Mouse (Mus musculus) CH12.LX (cell line): ENCODE results near the gene Matn4. TPM values are rescaled to one million over a fixed set of nuclear protein-coding genes. Genes with fewer than 3 reads are reported as not detected.

Experiments
- DNase-seq: peaks from one replicate; pipeline ENCODE4 v3.0.0-alpha.2; 2013; ENCODE audit errors: extremely low read depth
- H3K27ac ChIP-seq: 2 replicates; pipeline ENCODE4 v1.5.1; 2012; ENCODE audit warnings: low read depth, mild to moderate bottlenecking, control low read depth, moderate library complexity; ENCODE audit not compliant: insufficient read depth
- H3K27me3 ChIP-seq: replicated peaks from 2 replicates; pipeline ENCODE3; 2012; ENCODE audit warnings: inconsistent platforms
- H3K36me3 ChIP-seq, 2 experiments: replicated peaks in 1 of 2; 2 replicates each; pipeline versions ENCODE3 to v1.6.1; 2012; ENCODE audit warnings: inconsistent platforms in 1 of 2, low read length in 1 of 2, mild to moderate bottlenecking in 1 of 2, mixed read lengths in 1 of 2, moderate library complexity in 1 of 2; ENCODE audit not compliant: control insufficient read depth in 1 of 2, insufficient read depth in 1 of 2
- H3K4me1 ChIP-seq, 2 experiments: 2 replicates each; pipeline ENCODE4 v1.6.1; 2012; ENCODE audit warnings: inconsistent platforms in 1 of 2, moderate library complexity in 1 of 2; ENCODE audit not compliant: insufficient read depth in 2 of 2, control insufficient read depth in 1 of 2
- H3K4me2 ChIP-seq: 2 replicates; pipeline ENCODE4 v1.6.1; 2012; ENCODE audit warnings: low read depth, mild to moderate bottlenecking, control low read depth; ENCODE audit not compliant: poor library complexity, insufficient read depth, severe bottlenecking
- H3K4me3 ChIP-seq, 3 experiments: fragments of 150-350 bp in 1 of 3; sonication (generic) in 1 of 3; replicated peaks in 1 of 3; 2 replicates each; pipeline versions ENCODE3 to v1.5.1; 2011 to 2012; ENCODE audit warnings: low read depth in 2 of 3, low read length in 2 of 3, mild to moderate bottlenecking in 2 of 3, moderate library complexity in 2 of 3, control low read depth in 1 of 3, improper control_type of control experiment in 1 of 3, inconsistent platforms in 1 of 3, mixed read lengths in 1 of 3; ENCODE audit not compliant: poor library complexity in 1 of 3
- H3K79me2 ChIP-seq: replicated peaks from 2 replicates; pipeline ENCODE4 v1.6.1; 2012; ENCODE audit warnings: mild to moderate bottlenecking, moderate library complexity; ENCODE audit not compliant: control insufficient read depth, poor library complexity, insufficient read depth, severe bottlenecking; ENCODE audit errors: extremely low read depth
- H3K9ac ChIP-seq: 2 replicates; pipeline ENCODE4 v1.6.1; 2012; ENCODE audit warnings: low read depth, mild to moderate bottlenecking, control low read depth, moderate library complexity; ENCODE audit not compliant: insufficient read depth
- H3K9me3 ChIP-seq: replicated peaks from 2 replicates; pipeline ENCODE3; 2012; ENCODE audit warnings: low read length, inconsistent platforms, mixed read lengths
- BHLHE40 ChIP-seq: IDR thresholded peaks from 2 replicates; pipeline ENCODE4 v1.6.1; 2011; ENCODE audit warnings: mild to moderate bottlenecking, low read depth, low read length, improper control_type of control experiment
- CHD2 ChIP-seq: IDR thresholded peaks from 2 replicates; pipeline ENCODE4 v1.6.1; 2011; ENCODE audit warnings: low read length, improper control_type of control experiment
- CTCF ChIP-seq, 2 experiments: IDR thresholded peaks in 1 of 2; conservative IDR thresholded peaks in 1 of 2; 2 replicates each; pipeline ENCODE4 v1.5.1; 2011 to 2012; ENCODE audit warnings: low read depth in 2 of 2, low read length in 2 of 2, improper control_type of control experiment in 1 of 2, inconsistent platforms in 1 of 2, mild to moderate bottlenecking in 1 of 2, moderate library complexity in 1 of 2
- E2F4 ChIP-seq: IDR thresholded peaks from 2 replicates; pipeline ENCODE4 v1.6.1; 2011; ENCODE audit warnings: low read depth, low read length, improper control_type of control experiment; ENCODE audit not compliant: insufficient replicate concordance
- ELF1 ChIP-seq: IDR thresholded peaks from 2 replicates; pipeline ENCODE4 v1.6.1; 2014; ENCODE audit warnings: low read depth, mild to moderate bottlenecking, inconsistent platforms, low read length, improper control_type of control experiment
- ETS1 ChIP-seq: conservative IDR thresholded peaks from 2 replicates; pipeline ENCODE4 v1.6.1; 2012; ENCODE audit warnings: low read depth, mild to moderate bottlenecking, inconsistent platforms, low read length, improper control_type of control experiment, moderate library complexity
- HCFC1 ChIP-seq: IDR thresholded peaks from 2 replicates; pipeline ENCODE4 v1.6.1; 2012; ENCODE audit warnings: low read depth, mild to moderate bottlenecking, inconsistent platforms, low read length, improper control_type of control experiment
- IRF4 ChIP-seq: IDR thresholded peaks from 2 replicates; pipeline ENCODE4 v1.6.1; 2014; ENCODE audit warnings: low read depth, mild to moderate bottlenecking, inconsistent platforms, low read length, improper control_type of control experiment
- JUN ChIP-seq: IDR thresholded peaks from 2 replicates; pipeline ENCODE4 v1.6.1; 2011; ENCODE audit warnings: low read depth, mild to moderate bottlenecking, low read length, improper control_type of control experiment, moderate library complexity; ENCODE audit not compliant: insufficient read depth
- KAT2A ChIP-seq: IDR thresholded peaks from 2 replicates; pipeline ENCODE4 v1.6.1; 2012; ENCODE audit warnings: low read length, improper control_type of control experiment, inconsistent platforms; ENCODE audit not compliant: insufficient replicate concordance
- MAFK ChIP-seq: IDR thresholded peaks from 2 replicates; pipeline ENCODE4 v1.6.1; 2011; ENCODE audit warnings: low read length, improper control_type of control experiment; ENCODE audit not compliant: insufficient replicate concordance
- MAX ChIP-seq: IDR thresholded peaks from 2 replicates; pipeline ENCODE4 v1.6.1; 2011; ENCODE audit warnings: low read length, improper control_type of control experiment
- NELFE ChIP-seq: IDR thresholded peaks from 2 replicates; pipeline ENCODE4 v1.6.1; 2011; ENCODE audit warnings: low read depth, low read length, improper control_type of control experiment
- NRF1 ChIP-seq: IDR thresholded peaks from 2 replicates; pipeline ENCODE4 v1.6.1; 2014; ENCODE audit warnings: low read depth, mild to moderate bottlenecking, inconsistent platforms, low read length, improper control_type of control experiment, moderate library complexity
- PAX5 ChIP-seq: IDR thresholded peaks from 2 replicates; pipeline ENCODE4 v1.6.1; 2012; ENCODE audit warnings: low read length, inconsistent platforms, mixed read lengths
- POLR2A ChIP-seq: IDR thresholded peaks from 2 replicates; pipeline ENCODE4 v1.6.1; 2011; ENCODE audit warnings: low read depth, mild to moderate bottlenecking, improper control_type of control experiment, low read length
- RAD21 ChIP-seq: IDR thresholded peaks from 2 replicates; pipeline ENCODE4 v1.6.1; 2011; ENCODE audit warnings: low read depth, mild to moderate bottlenecking, low read length, improper control_type of control experiment, moderate library complexity
- TCF12 ChIP-seq: IDR thresholded peaks from 2 replicates; pipeline ENCODE4 v1.6.1; 2014; ENCODE audit warnings: low read depth, mild to moderate bottlenecking, inconsistent platforms, low read length, improper control_type of control experiment
- USF1 ChIP-seq: IDR thresholded peaks from 2 replicates; pipeline ENCODE4 v1.6.1; 2014; ENCODE audit warnings: low read depth, mild to moderate bottlenecking, inconsistent platforms, low read length, improper control_type of control experiment
- USF2 ChIP-seq: conservative IDR thresholded peaks from 2 replicates; pipeline ENCODE4 v1.6.1; 2011; ENCODE audit warnings: low read depth, low read length, improper control_type of control experiment
- ZNF384 ChIP-seq: IDR thresholded peaks from 2 replicates; pipeline ENCODE4 v1.6.1; 2012; ENCODE audit warnings: low read depth, low read length, improper control_type of control experiment, inconsistent platforms
- dilution Hi-C: fragments of 300-500 bp; cut with MboI; formaldehyde crosslinking; loops from 2 replicates; pipeline ENCODE4 v1.14.3; 2020; ENCODE audit warnings: low sequenced_read_pairs; ENCODE audit not compliant: extremely low pct_unique_long_range_greater_than_20kb, extremely low pct_ligation_motif_present
- in situ Hi-C: fragments of 300-500 bp; cut with MboI; formaldehyde crosslinking; loops from 3 replicates; pipeline ENCODE4 v1.14.3; 2019; ENCODE audit warnings: low sequenced_read_pairs, low pct_ligation_motif_present, low pct_unique_long_range_greater_than_20kb, mixed read lengths
- polyA plus RNA-seq: library from polyadenylated mRNA; unstranded; fragments of >175 nt; gene quantifications from 2 replicates; pipeline ENCODE4 v1.2.1, GENCODE M21; 2012; ENCODE audit warnings: low read depth; ENCODE audit not compliant: insufficient read length
- total RNA-seq, 2 experiments: library from RNA; depleted of rRNA; stranded (reverse); fragments of 300-350 nt in 1 of 2; fragments of >200 nt in 1 of 2; gene quantifications; 2 replicates each; pipeline ENCODE4 v1.2.3; 2012 to 2014

The Matn4 gene
- total and polyA plus RNA-seq, 3 experiments: not detected

GRCm38 (mm10) chr2:164443051-164443437, 38.1 kb upstream of the Matn4 start (continued):
- peak; percentile 98 for TF ChIP-seq POLR2A

DNA sequence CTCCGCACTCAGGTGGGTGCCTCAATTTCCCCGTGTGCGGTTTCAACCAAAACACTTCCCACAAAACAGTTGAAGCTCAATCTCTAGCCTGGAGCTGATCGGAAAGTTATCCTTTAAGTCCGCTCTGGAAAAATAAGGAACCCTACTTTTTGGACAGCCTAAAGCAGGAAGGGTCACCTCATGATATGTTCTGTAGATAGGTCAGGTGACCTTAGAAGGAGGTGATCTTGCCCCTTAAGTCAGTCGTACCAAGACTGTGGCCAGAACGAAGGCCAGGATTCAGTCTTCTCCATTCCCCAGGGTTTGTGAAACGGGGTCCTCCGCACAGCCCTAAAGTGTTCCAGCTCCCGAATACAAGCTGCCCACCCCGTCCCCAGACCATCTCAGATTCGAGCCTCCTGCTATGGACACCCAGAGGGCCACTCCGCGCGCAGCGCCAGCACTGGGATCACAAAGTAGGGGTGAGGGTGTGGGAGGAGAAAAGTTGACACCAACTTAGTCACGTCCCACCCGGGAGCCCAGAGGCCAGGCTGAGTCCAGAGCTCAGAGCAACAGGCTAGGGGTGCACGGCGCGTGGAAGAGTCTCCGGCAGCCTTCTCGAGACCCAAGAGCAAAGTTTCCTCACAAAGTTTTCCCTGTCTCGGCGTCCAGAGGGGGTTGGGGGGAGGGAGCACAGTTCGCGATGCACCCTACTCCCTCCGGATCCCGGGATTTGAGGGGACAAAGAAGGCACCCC, 37.5 kb upstream of the Matn4 start:
- H3K4me3 ChIP-seq: peak overlapping the region; percentile 58 to 72 (median 63)
- in situ Hi-C loops: no loop called here
- peak overlapping the region; percentile 10 for H3K27ac ChIP-seq
- peaks cover 14% of the 10 kb centered on the region for H3K27me3 ChIP-seq
- peak overlapping the region; percentile 77 for H3K4me2 ChIP-seq
- no peak for TF ChIP-seq BHLHE40
- TF ChIP-seq USF1: peak; percentile 13; the same call in 1 of the 2 replicates
- H3K9me3 ChIP-seq: no peaks in the 10 kb centered on the region
- dilution Hi-C loops: no loop called here
- H3K9ac ChIP-seq: peak overlapping the region; percentile 87
- DNase-seq: no peak
- H3K4me1 ChIP-seq: peaks cover 18 to 59% of the 10 kb centered on the region in 2 experiments
- peaks cover 0 to 18% of the 10 kb centered on the region in 2 experiments for H3K36me3 ChIP-seq
- peaks cover 36% of the 10 kb centered on the region for H3K79me2 ChIP-seq

DNA sequence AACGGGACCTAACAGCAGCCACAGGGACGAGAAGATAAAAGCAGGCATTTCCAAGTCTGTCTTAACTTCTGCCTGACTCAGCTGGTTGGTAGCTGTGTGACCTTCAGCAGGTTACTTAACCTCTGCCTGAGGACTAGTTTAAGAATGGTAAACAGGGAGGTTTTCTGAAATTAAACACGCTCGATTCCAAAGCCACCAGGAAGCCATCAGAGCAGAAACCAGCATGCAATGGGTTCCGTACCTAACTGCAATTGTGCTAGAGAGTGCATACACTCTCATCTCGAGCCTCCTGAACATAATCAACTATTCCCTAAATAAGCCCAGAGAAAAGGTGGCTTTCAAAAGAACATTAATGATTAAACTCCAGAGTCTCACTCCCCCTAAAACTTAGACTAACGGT, 36.8 kb upstream of the Matn4 start:
- no peak for DNase-seq
- Histone ChIP-seq H3K9me3 (no peaks in the 10 kb centered on the region), H3K79me2 (peaks cover 36% of the 10 kb centered on the region), H3K27me3 (peaks cover 14% of the 10 kb centered on the region), H3K27ac (no peak overlapping the region; the same call in 1 of the 2 replicates), H3K36me3 (peaks cover 0 to 18% of the 10 kb centered on the region in 2 experiments), H3K4me3 (peak overlapping the region; percentile 58 to 72 (median 63)), H3K4me2 (peak overlapping the region; percentile 77), H3K9ac (peak overlapping the region; percentile 87), H3K4me1 (peaks cover 24 to 66% of the 10 kb centered on the region in 2 experiments)
- in situ Hi-C loops: no loop called here
- dilution Hi-C loops: no loop called here
- TF ChIP-seq MAFK: 0 out of 2 replicates have a peak, but pooled peaks have one; percentile 4
- no peak for TF ChIP-seq KAT2A

- Histone ChIP-seq H3K27ac (no peak overlapping the region; the same call in 1 of the 2 replicates), H3K4me3 (peak overlapping the region; percentile 58 to 72 (median 63)), H3K36me3 (peaks cover 0 to 18% of the 10 kb centered on the region in 2 experiments), H3K4me1 (peaks cover 30 to 72% of the 10 kb centered on the region in 2 experiments), H3K27me3 (peaks cover 13% of the 10 kb centered on the region), H3K79me2 (peaks cover 36% of the 10 kb centered on the region), H3K9me3 (no peaks in the 10 kb centered on the region), H3K4me2 (peak overlapping the region; percentile 77), H3K9ac (peak overlapping the region; percentile 87; the same call in 1 of the 2 replicates)
- peak; percentile 87 for DNase-seq
- in situ Hi-C loops (no loop called here), dilution Hi-C loops (no loop called here)
- 0 out of 2 replicates have a peak, but pooled peaks have one; percentile 9 for TF ChIP-seq JUN
- TF ChIP-seq RAD21: no peak; the same call in 1 of the 2 replicates
- TF ChIP-seq NELFE: no peak
- TF ChIP-seq IRF4: peak; percentile 75
- peak; percentile 99 for TF ChIP-seq TCF12
- peak; percentile 98 for TF ChIP-seq ETS1
- no peak for TF ChIP-seq E2F4
- TF ChIP-seq USF2: 0 out of 2 replicates have a peak, but pooled peaks have one; percentile 17
- peak; percentile 87 for TF ChIP-seq CHD2
- TF ChIP-seq MAFK: peak; percentile 75
- TF ChIP-seq PAX5: no peak
- 0 out of 2 replicates have a peak, but pooled peaks have one; percentile 16 for TF ChIP-seq ZNF384
- peak; percentile 92 for TF ChIP-seq MAX
- TF ChIP-seq ELF1: peak; percentile 40; the same call in 1 of the 2 replicates
- TF ChIP-seq NRF1: 0 out of 2 replicates have a peak, but pooled peaks have one; percentile 23
- peak; percentile 98 for TF ChIP-seq BHLHE40
- peak; percentile 45; the same call in 1 of the 2 replicates for TF ChIP-seq HCFC1
- peak in 1 of 2 experiments; percentile 15; a peak in 2 of 4 replicates for TF ChIP-seq CTCF (conservative IDR thresholded peaks at IDR 0.05 in 1 of 2, IDR thresholded peaks at IDR 0.05 in 1 of 2; ENCODE audit: low read depth in 2 of 2, low read length in 2 of 2)
Observed at GRCm38 (mm10) chr2:164441155-164441554, 36.2 kb upstream of the Matn4 start.
